Mouse (Mus musculus): ENCODE results near the gene Psmd7.

Gene Psmd7

DNA sequence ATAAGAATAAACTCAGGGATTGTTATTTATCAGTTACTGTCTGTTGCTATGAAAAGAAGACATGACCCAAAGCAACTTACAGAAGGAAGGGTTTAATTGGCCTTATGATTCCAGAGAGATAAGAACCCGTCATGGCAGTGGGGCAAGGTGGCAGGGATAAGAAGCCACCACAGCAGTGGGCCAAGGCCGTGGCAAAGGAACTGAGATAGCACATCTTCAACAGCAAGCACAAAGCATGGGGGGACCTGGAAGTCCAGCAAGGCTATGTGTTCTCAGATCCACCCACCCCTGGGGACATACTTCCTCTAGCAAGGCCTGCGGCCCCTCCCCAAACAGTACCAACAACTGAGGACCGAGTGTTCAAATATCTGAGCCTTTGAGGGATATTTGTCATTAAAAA lies 10.6 kb downstream of the Psmd7 start:
- DNase-seq, result no peak

DNA sequence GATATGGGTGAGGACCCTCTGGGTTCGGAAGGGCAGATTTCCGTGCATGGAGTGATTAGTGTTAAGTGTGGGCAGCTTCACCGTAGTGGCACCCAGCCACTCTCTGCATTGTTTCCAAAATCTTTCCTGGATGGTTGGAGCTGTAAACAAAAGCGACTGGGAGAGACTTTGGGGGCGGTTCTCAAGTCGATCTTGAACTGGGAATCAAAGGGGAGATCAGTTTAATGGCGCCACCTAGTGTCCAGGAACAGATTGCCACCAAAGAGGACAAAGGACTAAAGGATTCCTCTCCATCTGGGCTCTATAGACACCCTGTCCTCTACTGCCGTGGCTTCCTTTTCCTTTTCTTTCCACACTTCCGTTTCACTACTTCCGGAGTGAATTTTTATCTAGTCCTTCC lies 11.6 kb downstream of the Psmd7 start:
- peak; percentile 67 to 86 for DNase-seq

DNA sequence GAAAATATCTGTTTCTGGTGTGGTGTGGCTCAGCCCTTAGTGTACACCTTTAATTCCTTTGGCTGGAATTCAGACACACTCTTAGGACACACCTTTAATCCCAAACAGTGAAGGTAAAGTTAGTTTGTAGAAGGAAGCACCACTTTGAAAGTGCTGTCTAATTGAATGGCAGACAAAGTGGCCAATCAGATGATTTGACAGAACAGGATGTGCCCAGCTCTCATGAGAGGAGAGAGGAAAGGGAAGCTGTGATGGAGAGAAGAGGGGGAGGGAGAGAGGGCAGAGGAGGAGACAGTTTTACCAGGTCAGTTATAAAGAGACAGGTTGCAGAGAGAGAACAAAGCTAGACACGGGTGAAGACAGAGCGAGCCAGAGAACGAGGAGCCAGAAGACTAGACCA lies 13.5 kb downstream of the Psmd7 start:
- DNase-seq, result peak; percentile 30 to 35

DNA sequence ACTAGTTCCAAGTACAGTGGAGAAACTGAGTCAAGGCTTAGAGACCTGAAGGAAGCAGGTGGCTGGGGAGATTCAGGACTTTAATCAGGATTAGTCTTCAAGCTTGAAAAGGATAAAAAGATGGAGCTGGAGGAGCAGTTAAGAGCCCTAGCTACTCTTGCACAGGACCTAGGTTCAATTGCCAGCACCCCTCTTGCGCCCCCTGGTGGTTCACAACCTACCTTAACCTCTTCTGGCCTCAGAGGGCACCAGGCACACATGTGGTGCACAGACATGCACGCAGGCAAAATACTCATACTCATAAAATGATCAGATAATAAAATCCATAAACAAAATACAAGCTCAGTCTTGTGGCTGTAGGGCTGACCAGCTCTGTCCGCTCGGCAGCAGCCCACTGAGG lies 15.8 kb downstream of the Psmd7 start:
- peak; percentile 34 to 75 for DNase-seq

DNA sequence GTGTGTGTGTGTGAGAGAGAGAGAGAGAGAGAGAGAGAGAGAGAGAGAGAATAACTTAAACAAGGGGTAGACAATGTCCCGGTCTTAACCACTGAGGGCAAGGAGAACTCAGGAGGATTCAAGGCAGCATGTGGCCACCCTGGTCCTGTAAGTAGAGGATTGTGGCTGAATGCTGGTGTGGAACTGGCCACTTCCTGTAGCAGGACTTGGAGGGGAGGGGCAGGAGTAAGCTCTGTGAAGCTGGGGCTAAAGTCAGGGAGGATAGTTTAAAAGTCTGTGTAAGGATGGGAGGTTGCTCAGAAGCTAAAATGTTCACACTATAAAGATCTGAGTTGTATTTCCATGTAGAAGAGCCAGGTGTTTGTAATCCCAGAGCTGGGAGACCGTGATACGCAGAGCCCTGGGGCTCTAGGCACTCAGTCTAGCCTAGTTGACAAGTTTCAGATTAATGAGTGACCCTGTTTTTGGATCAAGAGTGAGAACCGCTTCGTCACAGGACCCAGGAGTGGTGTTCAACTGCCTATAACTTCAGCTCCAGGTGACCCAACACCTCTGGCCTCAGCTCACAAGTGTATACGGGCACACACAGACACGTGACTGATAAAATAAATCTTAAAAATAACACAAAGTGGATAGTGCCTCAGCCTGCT lies 16.7 kb downstream of the Psmd7 start:
- peak; percentile 28 to 43 for DNase-seq

DNA sequence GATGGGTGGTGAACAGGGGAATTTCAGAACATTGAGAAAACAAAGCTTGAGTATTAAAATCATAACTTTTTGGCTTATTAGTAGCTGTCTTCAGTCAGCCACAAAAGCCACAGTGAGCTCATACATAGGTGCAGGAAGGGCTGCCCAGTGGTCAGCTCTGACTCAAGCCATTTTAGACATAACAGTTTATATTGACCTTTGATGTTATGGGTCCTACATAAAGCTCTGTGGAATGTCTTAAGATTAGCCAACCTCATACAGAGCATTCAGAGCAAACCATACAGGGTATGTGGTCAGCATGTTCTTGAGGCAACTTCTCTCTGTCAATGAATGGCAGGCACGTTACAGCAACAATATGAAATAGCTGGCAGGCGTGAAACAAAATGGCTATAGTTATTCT lies 17.2 kb downstream of the Psmd7 start:
- DNase-seq, result no peak

DNA sequence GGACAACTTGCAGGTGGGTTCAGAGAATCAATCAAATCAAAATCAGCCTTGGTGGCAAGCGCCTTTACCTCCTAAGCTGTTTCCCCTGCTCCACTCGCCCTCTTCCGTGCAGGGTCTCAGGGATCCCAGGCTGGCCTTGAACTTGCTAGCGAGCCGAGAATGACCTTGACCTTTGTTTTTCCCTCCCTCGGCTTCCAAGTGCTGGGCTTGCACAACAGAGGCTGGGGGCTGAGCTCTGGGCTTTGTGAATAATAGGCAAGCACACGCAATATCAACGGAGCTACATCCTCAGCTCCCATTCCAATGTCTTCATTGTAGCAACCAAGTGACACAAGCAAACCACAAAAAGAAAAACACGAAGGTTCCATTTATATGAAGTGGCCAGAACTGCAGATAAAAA lies 26.1 kb downstream of the Psmd7 start:
- DNase-seq, result no peak

DNA sequence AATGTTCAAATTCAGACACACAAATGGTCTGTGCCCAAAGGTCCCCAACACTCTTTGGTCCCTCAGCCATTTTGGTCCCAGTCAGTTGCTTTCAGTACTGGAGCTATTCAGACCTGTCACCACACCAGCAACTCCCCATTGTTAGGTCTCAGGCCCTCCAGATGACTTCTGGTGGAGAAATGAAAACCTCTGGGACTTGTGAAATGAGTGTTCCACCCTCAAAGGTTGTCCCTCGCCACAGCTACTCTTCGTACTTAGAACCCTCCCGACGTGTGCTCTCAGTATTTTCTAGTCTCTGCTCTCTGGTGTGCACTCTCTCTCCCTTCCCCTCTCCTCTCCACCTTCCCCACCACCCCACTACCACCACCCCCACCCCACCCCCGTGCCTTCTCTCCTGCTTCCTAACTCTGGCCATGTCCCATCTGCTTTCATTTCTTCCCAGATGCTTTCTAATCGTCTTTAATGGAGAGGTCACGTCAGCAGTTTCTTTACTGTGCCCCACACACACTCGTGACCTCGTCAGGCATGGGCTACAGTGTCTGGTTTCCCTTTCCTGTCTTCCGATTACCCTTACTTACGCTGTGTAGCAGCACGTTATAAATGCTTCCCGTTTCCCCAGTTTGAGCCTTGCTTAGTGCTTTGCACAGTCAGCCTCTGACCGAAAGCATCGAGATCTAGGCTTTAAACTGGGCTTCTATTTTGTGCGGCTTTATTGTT lies 27.3 kb downstream of the Psmd7 start:
- no peak for DNase-seq

DNA sequence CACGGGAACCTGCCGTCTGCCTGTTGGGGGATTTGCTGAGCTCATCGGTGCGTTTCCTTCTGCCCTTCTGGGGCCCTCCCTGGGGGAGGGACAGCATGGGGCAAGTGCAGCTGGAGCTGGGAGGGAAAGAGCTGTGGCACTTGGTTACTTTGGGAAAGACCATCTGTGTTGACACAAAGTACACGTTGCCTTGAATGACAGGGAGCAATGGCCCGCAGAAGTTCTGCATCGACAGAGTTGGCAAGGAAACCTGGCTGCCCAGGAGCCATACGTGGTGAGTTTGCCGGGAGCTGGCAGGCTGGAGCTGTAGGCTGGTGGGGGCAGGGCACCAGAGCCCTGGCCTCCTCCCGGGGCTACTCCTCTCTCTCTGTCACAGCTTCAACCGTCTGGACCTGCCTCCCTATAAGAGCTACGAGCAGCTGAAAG lies 31.7 kb downstream of the Psmd7 start:
- DNase-seq, result peak in 1 of 2 experiments; percentile 20

DNA sequence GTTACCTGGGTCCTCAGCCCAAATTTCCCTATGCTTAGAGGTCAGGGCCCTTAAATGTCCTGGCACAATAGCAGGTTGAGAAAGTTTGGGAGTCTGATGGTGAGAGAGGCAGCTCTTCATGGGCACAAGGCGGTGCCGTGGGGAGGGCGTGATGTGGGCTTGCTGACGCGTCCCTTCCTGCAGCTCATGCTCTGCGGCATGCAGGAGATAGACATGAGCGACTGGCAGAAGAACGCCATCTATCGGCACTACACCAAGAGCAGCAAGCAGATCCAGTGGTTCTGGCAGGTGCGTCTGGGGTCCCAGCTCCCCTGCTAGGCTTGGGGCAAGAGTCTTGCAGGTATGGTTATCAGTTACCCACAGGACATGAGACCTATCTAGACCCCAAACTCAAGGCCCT lies 33.0 kb downstream of the Psmd7 start:
- DNase-seq, result no peak

DNA sequence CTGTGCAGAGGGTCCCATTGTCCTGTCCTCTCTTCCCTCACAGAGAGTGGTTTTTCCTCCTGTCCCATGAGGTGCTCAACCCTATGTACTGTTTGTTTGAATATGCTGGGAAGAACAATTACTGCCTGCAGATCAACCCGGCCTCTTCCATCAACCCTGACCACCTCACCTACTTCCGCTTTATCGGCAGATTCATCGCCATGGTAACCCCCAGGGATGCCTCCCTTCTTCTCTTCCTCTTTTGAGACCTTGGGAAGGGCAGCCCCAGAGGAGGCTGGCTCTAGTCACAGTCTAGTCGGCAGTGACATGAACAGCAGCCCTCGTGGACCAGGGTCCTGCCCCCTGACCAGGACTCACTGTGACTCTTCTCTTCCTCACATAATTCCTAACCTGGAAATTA lies 36.0 kb downstream of the Psmd7 start:
- no peak for DNase-seq

DNA sequence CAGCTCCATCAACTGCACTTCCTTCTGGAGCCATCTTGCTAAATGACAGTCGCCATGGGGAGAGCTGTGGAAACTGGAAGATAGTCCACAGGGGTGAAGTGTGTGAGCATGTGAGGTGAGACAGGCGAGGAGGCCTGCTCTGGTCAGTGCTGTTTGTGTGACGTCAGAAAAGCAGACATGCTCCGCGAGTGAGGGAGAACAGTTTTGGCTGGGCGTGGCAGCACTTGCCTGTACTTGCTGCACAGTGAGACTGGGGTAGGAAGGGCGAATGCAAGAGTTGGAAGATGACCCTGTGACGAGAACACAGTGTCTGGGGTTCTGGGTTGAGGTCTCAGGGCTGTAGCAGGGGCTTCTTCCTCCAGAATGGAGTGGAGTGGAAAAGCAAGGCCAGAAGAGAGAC lies 41.4 kb downstream of the Psmd7 start:
- no peak for DNase-seq

DNA sequence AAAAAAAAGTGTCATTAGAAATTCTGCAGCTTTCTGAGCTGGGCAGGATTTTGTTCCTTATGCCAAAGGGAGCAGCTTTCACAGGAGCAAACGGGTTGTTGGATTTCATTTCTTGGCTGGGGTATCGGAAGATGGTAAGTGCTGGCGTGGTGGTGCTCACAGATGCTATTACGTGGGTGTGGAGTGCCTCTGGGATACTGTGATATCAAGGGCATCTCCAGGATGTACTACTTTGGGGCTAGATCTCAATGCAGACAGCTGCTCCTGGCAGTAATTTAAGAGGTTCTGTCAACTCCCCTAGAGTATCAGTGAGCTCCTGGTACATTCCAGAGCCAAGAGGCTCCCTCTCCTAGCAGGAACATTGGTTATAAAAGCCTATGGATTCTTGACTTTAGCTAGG lies 42.1 kb downstream of the Psmd7 start:
- DNase-seq, result no peak

DNA sequence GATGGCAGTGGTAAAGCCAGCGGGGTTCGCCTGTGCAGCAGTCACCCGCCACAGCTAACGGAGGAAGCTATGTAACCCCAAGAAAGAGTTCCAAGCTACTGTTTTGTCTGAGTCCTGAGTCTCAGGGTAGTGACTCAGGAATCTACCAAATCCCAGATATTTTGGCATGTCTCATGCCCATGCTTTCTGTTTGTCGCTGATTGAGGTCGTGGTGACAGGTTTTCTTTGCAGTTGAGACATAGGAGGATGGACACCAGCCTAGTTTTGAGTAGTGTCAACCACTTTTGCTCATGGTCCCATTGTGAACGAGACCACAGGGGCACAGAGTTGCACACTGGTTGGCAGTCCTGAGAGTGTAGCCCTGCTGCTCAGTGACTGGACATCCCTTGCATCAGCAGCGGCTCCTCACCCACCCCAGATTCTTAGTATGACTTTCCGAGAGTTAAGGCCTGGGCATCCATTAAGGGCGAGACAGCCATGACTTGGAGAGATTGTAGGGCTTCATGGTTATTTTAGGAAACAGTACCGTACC lies 42.6 kb downstream of the Psmd7 start:
- DNase-seq, result no peak

DNA sequence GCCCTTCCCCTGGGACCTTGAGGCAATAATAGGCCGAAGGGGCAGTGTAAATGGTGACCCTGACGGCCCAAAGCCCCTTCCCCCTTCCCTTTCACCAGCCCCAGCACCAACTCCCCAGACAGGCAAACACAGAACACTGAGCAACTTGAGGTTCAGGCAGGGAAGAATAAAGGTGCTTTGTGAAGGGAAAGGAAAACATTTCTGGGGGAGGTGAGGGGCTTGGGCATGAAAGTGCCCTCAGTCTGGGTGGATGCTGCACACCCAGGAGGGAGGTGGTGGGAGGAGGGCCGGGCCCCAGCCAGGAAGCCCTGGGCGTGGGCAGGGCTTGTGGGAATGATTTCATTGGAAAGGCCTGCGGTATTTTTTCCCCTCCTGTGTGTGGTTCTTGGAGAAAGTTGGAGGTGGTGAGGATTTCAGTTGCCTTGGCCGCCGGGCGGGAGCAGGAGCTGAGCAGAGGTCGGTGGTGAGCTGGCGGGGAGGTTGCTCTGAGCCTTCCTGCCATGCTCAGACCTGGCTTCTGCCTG lies 43.6 kb downstream of the Psmd7 start:
- DNase-seq, result no peak

DNA sequence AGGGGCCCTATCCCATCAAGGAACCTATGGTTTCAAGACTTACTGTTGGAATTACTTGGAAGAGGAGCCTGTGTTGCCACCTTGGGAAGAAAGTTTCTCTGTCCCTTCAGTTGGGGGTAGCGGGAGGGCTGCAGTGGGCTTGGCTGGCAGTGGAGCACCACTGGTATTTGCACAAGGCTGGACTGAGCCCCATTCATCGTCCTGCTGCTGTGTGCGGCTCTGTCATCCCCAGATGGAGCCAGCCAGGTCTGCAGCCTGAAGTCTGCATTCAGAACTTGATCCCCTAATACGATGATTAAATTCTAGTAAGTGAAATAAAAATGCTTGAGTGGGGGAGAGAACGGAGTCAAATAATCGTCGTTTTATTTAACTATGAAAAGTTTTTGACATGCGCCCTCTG lies 44.1 kb downstream of the Psmd7 start:
- DNase-seq, result no peak

DNA sequence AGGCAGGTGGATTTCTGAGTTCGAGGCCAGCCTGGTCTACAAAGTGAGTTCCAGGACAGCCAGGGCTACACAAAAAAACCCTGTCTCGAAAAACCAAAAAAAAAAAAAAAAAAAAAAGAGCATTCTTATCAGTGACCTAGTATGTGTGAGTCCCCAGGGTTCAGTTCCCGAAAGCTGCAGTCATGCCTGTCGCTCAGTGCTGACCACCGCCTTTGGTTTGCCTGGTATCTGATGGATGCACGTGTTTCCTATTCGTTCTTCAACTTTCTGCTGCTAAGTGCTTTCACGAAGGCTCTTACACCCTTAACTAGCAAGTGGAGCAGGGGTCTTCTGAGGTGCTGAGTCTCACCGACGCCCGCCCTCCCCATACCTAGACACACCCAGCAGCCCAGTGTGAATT lies 44.5 kb downstream of the Psmd7 start:
- DNase-seq, result no peak

DNA sequence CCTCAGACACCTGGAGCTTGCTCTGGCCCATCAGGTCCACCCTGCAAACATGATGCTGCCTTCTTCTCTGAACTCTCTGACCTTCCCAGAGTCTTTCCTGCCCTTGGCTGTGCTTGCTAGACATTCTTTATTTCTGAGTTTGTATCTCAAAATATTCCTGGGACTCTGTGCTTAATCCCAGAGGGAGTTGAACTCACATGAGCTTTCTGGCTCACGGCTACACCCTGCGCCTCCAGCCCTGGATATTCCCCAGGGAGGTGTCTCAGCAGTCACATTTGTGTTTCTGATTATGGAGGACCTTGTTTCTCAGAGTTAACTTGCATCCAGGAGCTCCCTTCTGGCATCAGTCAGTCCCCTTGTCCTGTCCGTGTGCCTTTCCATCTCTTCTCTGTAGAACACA lies 46.1 kb downstream of the Psmd7 start:
- DNase-seq, result no peak

DNA sequence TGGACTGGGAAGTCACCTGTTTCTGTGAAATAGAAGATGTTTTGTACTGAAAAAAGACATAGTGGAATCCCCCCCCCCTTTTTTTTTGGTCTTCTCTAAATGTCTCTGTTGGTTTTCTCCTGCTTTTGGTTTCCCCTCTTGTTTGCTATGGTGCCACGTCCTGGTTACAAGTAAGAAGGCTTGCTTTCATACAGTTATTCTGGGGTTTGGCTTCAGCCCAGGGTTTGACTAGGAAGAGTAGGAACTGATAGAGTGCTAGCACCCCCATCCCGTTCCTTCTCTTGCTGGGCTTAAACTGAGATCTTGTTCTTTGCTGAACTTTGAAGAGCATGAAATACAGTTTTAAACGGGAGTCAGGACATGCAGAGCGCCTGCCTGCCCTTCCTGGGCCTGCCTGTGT lies 46.9 kb downstream of the Psmd7 start:
- DNase-seq, result no peak

DNA sequence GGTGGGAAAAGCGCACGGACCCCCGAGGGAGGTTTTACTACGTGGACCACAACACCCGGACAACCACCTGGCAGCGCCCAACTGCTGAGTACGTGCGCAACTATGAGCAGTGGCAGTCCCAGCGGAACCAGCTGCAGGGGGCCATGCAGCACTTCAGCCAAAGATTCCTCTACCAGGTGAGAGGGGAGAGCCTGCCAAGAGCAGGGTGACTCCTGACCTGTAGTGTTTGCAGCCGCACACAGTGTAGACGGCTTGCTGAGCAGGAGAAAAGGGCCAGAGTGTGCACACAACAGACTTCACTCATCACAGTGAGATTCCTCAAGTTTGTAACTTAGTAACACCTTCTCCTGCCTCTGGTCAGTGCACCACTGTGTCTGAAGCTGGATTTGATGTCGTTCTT lies 47.6 kb downstream of the Psmd7 start:
- no peak for DNase-seq

DNA sequence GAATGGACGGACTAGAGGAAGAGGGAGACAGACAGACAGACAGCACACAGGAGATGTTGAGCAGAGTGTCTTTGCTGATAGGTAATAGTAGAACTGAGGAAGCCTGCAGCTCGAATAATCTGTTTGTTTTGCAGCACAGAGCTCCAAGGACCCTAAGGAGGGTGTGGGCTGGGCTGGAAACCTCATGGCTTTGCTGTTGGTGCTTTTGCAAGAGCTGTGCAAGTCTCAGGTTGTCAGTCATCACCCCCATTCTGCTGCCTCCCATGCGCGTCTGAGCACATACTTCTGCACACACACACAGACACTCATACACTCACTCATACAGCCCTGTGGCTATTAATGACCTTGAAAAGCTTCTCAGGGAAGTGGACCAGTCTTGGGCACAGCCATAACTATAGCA lies 50.8 kb downstream of the Psmd7 start:
- no peak for DNase-seq

All from kidney, adult 8-10 months (tissue).